Mouse (Mus musculus): ENCODE results near the gene Fam47e. TPM values are rescaled to one million over a fixed set of nuclear protein-coding genes. Genes with fewer than 3 reads are reported as not detected.
A peak's percentile ranks its signal among the peaks of the same experiment; 100 is the strongest.

Gene Fam47e
- polyA plus RNA-seq, 1 experiment from 2014 or later, result 1.8 TPM

DNA sequence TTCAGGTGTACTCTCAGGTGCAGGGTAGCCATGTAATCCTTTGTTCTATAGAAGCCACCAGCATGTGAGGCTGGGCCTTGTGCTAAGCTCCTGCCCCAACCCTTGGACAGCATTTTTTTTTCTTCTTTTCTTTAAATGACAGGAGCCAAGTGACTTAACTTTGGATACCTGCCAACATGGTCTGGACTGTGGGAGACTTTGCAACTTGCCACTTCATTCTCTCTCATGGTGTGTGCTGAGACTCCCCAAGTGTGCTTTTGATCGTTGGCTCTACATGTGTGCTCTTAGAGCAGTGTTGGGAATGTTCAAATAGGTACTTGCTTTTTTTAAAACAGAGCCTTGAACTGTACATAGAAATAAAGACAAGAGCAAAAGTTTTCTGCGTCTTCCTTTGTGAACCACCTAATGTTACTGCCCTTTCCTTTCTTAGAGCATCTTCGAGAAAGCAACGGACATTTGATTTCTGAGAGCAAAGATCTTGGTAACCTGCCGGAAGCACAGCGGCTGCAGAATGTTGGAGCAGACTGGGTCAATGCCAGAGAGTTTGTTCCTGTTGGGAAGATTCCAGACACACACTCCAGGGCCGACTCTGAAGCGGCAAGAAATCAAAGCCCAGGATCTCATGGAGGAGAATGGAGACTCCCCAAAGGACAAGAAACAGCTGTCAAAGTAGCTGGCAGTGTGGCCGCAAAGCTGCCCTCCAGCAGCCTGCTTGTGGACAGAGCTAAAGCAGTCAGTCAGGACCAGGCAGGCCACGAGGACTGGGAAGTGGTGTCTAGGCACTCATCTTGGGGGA is 49.8 kb downstream of the Fam47e start:
- peak overlapping the region; percentile 88 for H3K4me2 ChIP-seq
- no peak overlapping the region for H3K4me3 ChIP-seq (replicated peaks)
- H3K27me3 ChIP-seq (replicated peaks), result 0 out of 2 replicates have a peak, but pooled peaks cover 4% of the 10 kb centered on the region
- peaks cover 12% of the 10 kb centered on the region for H3K4me1 ChIP-seq
- H3K36me3 ChIP-seq, result no peaks in the 10 kb centered on the region
- 66% methylated on average over 10 of the region's 10 CpGs for WGBS
- H3K27ac ChIP-seq (replicated peaks), result no peak overlapping the region
- H3K9ac ChIP-seq (replicated peaks), result no peak overlapping the region
- H3K9me3 ChIP-seq (replicated peaks), result no peaks in the 10 kb centered on the region
- no peak for ATAC-seq (ENCODE audit: low FRiP score)

GRCm38 (mm10) chr5:92607492-92608229 is 52.8 kb downstream of the Fam47e start:
- H3K4me1 ChIP-seq, result peaks cover 12% of the 10 kb centered on the region
- ATAC-seq (ENCODE audit: low FRiP score), result no peak
- H3K27me3 ChIP-seq (replicated peaks), result no peaks in the 10 kb centered on the region
- no peak overlapping the region for H3K27ac ChIP-seq (replicated peaks)
- H3K9me3 ChIP-seq (replicated peaks), result no peaks in the 10 kb centered on the region
- 89% methylated on average over 5 of the region's 5 CpGs for WGBS
- H3K4me2 ChIP-seq, result no peak overlapping the region
- H3K4me3 ChIP-seq (replicated peaks), result no peak overlapping the region
- H3K9ac ChIP-seq (replicated peaks), result no peak overlapping the region
- H3K36me3 ChIP-seq, result no peaks in the 10 kb centered on the region

- no peak for ATAC-seq (ENCODE audit: low FRiP score)
- no peak overlapping the region for H3K9ac ChIP-seq (replicated peaks)
- H3K27me3 ChIP-seq (replicated peaks), result no peaks in the 10 kb centered on the region
- no peak overlapping the region for H3K27ac ChIP-seq (replicated peaks)
- no peaks in the 10 kb centered on the region for H3K36me3 ChIP-seq
- H3K9me3 ChIP-seq (replicated peaks), result no peaks in the 10 kb centered on the region
- WGBS, result 95% methylated on average over 4 of the region's 4 CpGs
- no peak overlapping the region for H3K4me2 ChIP-seq
- H3K4me1 ChIP-seq, result no peaks in the 10 kb centered on the region
- no peak overlapping the region for H3K4me3 ChIP-seq (replicated peaks)
These were observed 57.9 kb downstream of the Fam47e start for GRCm38 (mm10) chr5:92612756-92613155.

DNA sequence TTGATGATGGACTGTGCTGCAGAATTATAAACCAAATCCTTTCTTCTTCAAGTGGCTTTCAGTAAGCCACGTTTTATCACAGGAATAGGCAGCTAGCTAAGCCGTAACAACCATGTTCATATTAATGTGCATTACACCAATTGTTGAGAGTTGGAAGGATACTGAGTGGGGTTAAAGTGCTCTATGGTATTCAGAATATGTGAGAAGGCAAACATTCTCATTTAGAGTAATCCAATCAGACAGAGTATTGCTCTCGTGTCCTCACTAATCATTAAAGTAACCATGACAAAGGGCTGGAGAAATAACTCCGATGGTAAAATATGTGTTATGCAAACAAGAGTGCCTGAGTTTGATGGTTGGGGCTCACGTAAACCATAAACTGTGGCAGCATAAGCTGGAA is 67.0 kb downstream of the Fam47e start:
- Histone ChIP-seq H3K4me2 (no peak overlapping the region), H3K4me3 (replicated peaks) (no peak overlapping the region), H3K27ac (replicated peaks) (no peak overlapping the region), H3K4me1 (no peaks in the 10 kb centered on the region), H3K27me3 (replicated peaks) (no peaks in the 10 kb centered on the region), H3K36me3 (no peaks in the 10 kb centered on the region), H3K9ac (replicated peaks) (no peak overlapping the region), H3K9me3 (replicated peaks) (no peaks in the 10 kb centered on the region)
- WGBS, result 85% methylated on average over 5 of the region's 5 CpGs
- no peak for ATAC-seq (ENCODE audit: low FRiP score)

- Histone ChIP-seq H3K4me1 (no peaks in the 10 kb centered on the region), H3K36me3 (no peaks in the 10 kb centered on the region), H3K9ac (replicated peaks) (no peak overlapping the region), H3K27me3 (replicated peaks) (no peaks in the 10 kb centered on the region), H3K4me2 (no peak overlapping the region), H3K4me3 (replicated peaks) (no peak overlapping the region), H3K27ac (replicated peaks) (no peak overlapping the region), H3K9me3 (replicated peaks) (no peaks in the 10 kb centered on the region)
- 78% methylated on average over 7 of the region's 7 CpGs for WGBS
- no peak for ATAC-seq (ENCODE audit: low FRiP score)
These were observed 73.0 kb downstream of the Fam47e start for GRCm38 (mm10) chr5:92627896-92628295.

- WGBS, result 69% methylated on average over 4 of the region's 4 CpGs
These were observed 78.7 kb downstream of the Fam47e start for GRCm38 (mm10) chr5:92633526-92633925.

DNA sequence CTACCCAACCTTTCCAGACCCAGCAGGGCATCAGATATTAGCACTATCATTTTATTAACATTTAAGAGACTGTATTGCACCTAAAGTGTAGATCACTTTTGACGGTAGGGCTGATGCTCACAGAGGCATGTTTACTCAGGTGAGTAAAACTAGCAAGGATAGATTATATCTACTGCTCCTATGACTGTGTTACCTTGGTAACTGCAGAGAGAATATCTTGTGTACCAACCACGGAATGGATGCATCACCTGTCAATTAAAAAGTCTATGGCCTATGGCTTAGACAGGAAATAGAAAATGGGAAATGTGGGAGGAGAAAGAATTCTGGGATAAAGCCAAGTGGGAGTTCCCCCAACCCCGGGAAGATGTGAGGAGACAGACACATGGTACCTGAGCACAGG is 80.0 kb downstream of the Fam47e start:
- Histone ChIP-seq H3K4me2 (no peak overlapping the region), H3K27me3 (replicated peaks) (no peaks in the 10 kb centered on the region), H3K4me3 (replicated peaks) (no peak overlapping the region), H3K4me1 (no peaks in the 10 kb centered on the region), H3K9me3 (replicated peaks) (no peaks in the 10 kb centered on the region), H3K36me3 (no peaks in the 10 kb centered on the region), H3K27ac (replicated peaks) (no peak overlapping the region), H3K9ac (replicated peaks) (no peak overlapping the region)
- WGBS, result 72% methylated on average over 3 of the region's 3 CpGs
- no peak for ATAC-seq (ENCODE audit: low FRiP score)

More at GRCm38 (mm10) chr5:92633526-92633925, 78.7 kb downstream of the Fam47e start:
- Histone ChIP-seq H3K9ac (replicated peaks) (no peak overlapping the region), H3K36me3 (no peaks in the 10 kb centered on the region), H3K4me3 (replicated peaks) (no peak overlapping the region), H3K4me1 (no peaks in the 10 kb centered on the region), H3K9me3 (replicated peaks) (no peaks in the 10 kb centered on the region), H3K4me2 (no peak overlapping the region), H3K27ac (replicated peaks) (no peak overlapping the region), H3K27me3 (replicated peaks) (no peaks in the 10 kb centered on the region)
- ATAC-seq (ENCODE audit: low FRiP score), result no peak

- ATAC-seq (ENCODE audit: low FRiP score), result no peak
These were observed 81.0 kb downstream of the Fam47e start for GRCm38 (mm10) chr5:92635891-92636290.

GRCm38 (mm10) chr5:92640861-92641260 is 86.0 kb downstream of the Fam47e start:
- ATAC-seq (ENCODE audit: low FRiP score), result no peak
- H3K4me3 ChIP-seq (replicated peaks), result no peak overlapping the region
- 83% methylated on average over 3 of the region's 3 CpGs for WGBS

More at GRCm38 (mm10) chr5:92635891-92636290, 81.0 kb downstream of the Fam47e start:
- Histone ChIP-seq H3K27me3 (replicated peaks) (no peaks in the 10 kb centered on the region), H3K36me3 (no peaks in the 10 kb centered on the region), H3K9me3 (replicated peaks) (no peaks in the 10 kb centered on the region), H3K4me1 (no peaks in the 10 kb centered on the region), H3K27ac (replicated peaks) (no peak overlapping the region), H3K9ac (replicated peaks) (no peak overlapping the region), H3K4me3 (replicated peaks) (no peak overlapping the region), H3K4me2 (no peak overlapping the region)
- WGBS, result 87% methylated on average over 5 of the region's 5 CpGs

More at GRCm38 (mm10) chr5:92640861-92641260, 86.0 kb downstream of the Fam47e start:
- Histone ChIP-seq H3K9me3 (replicated peaks) (no peaks in the 10 kb centered on the region), H3K27me3 (replicated peaks) (no peaks in the 10 kb centered on the region), H3K4me2 (no peak overlapping the region), H3K9ac (replicated peaks) (no peak overlapping the region), H3K36me3 (no peaks in the 10 kb centered on the region), H3K4me1 (no peaks in the 10 kb centered on the region), H3K27ac (replicated peaks) (no peak overlapping the region)

Other genes starting within 250 kb of the Fam47e start
- 27.8 and 34.8 TPM in 2 replicates for gene Sdad1, start 244.6 kb upstream of the Fam47e start, polyA plus RNA-seq (2015; fragmentation: Nextera tagmentation; extraction: Ambion mirVana)
- 0.15 TPM in 1 of 2 replicates, not detected in the other for gene Cxcl9, start 227.0 kb upstream of the Fam47e start, polyA plus RNA-seq (2015; fragmentation: Nextera tagmentation; extraction: Ambion mirVana)
- gene Art3, start 223.2 kb upstream of the Fam47e start, polyA plus RNA-seq (2015; fragmentation: Nextera tagmentation; extraction: Ambion mirVana), result 9.5 and 10.6 TPM in 2 replicates
- 0.18 and 10.9 TPM in 2 replicates for gene Cxcl10, start 206.2 kb upstream of the Fam47e start, polyA plus RNA-seq (2015; fragmentation: Nextera tagmentation; extraction: Ambion mirVana)
- 49.2 and 50.6 TPM in 2 replicates for gene Nup54, start 119.8 kb upstream of the Fam47e start, polyA plus RNA-seq (2015; fragmentation: Nextera tagmentation; extraction: Ambion mirVana)
- 21.2 and 21.3 TPM in 2 replicates for gene Scarb2, start 48.2 kb upstream of the Fam47e start, polyA plus RNA-seq (2015; fragmentation: Nextera tagmentation; extraction: Ambion mirVana)
- 17.0 and 18.3 TPM in 2 replicates for gene Stbd1, start 48.0 kb downstream of the Fam47e start, polyA plus RNA-seq (2015; fragmentation: Nextera tagmentation; extraction: Ambion mirVana)
- gene Ccdc158, start 120.2 kb downstream of the Fam47e start, polyA plus RNA-seq (2015; fragmentation: Nextera tagmentation; extraction: Ambion mirVana), result 0.31 and 0.54 TPM in 2 replicates
- 1.8 and 2.3 TPM in 2 replicates for gene Shroom3, start 128.4 kb downstream of the Fam47e start, polyA plus RNA-seq (2015; fragmentation: Nextera tagmentation; extraction: Ambion mirVana)